Mouse (Mus musculus) spleen, postnatal 10 days (tissue): ENCODE results near the gene Trim7.
A peak's percentile ranks its signal among the peaks of the same experiment; 100 is the strongest.
"Not testable (repeated sequence)": the region's sequence is repeated elsewhere in the genome, so short reads cannot be mapped to it uniquely, and the experiment has no call there.

Source experiments
- DNase-seq, 2 experiments: peaks; one replicate each; pipeline ENCODE4 v3.0.0; 2021 to 2022; ENCODE audit warnings: low spot score in 2 of 2

Gene Trim7

DNA sequence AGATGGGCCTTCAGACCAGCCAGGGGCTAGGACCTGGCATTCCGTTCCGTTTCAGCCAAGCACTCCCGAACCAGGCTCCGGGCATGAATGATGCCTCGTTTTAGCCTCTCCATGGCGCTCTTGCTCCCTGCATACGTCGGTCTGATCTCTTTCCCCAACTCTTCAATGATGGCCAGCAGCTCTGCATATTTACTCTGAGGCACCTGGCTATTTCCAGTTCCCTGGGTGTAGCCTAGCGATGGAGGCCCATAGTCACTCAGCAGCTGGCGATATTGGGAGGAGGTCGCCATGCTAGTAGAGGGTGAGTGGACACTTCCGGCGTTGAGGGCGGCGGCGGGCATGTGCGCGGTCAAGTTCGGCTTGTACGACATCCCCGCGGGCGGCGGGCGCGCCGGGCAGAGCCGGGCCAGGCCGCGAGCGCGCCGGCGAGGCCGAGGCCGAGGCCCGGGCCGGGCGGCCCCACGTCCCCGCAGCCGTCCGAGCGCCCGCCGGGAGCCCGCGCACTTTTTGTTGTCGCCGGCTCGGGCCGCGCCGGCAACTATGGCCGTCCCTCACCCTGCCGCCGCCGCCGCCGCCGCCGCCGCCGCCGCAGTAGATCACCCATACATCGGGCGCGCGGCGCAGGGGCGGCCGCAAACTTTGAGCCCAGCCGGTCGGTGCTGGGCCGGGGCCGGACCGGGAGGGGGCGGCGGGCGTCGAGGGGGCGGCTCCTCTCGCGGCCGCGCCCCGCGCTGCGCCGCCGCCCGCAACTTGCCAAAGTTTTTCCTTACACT, at the start of gene Trim7, which contains the start of gene Gm12184:
Trim7 (plus strand) TSS at position 162 of the 773 bp plus-strand sequence.
Gm12184 (minus strand) TSS at position 677 of the 773 bp plus-strand sequence.
- peak in 1 of 2 experiments; percentile 37 for DNase-seq

GRCm38 (mm10) chr11:48776664-48777063, 49.3 kb upstream of the Trim7 start:
- DNase-seq, result peak in 1 of 2 experiments; percentile 55

- DNase-seq, result no peak
Measured at GRCm38 (mm10) chr11:48777303-48777702, 48.6 kb upstream of the Trim7 start.

- DNase-seq, result peak in 1 of 2 experiments; percentile 59
Measured at GRCm38 (mm10) chr11:48779450-48779849, 46.5 kb upstream of the Trim7 start.

GRCm38 (mm10) chr11:48782243-48782642, 43.7 kb upstream of the Trim7 start:
- DNase-seq, result no peak

DNA sequence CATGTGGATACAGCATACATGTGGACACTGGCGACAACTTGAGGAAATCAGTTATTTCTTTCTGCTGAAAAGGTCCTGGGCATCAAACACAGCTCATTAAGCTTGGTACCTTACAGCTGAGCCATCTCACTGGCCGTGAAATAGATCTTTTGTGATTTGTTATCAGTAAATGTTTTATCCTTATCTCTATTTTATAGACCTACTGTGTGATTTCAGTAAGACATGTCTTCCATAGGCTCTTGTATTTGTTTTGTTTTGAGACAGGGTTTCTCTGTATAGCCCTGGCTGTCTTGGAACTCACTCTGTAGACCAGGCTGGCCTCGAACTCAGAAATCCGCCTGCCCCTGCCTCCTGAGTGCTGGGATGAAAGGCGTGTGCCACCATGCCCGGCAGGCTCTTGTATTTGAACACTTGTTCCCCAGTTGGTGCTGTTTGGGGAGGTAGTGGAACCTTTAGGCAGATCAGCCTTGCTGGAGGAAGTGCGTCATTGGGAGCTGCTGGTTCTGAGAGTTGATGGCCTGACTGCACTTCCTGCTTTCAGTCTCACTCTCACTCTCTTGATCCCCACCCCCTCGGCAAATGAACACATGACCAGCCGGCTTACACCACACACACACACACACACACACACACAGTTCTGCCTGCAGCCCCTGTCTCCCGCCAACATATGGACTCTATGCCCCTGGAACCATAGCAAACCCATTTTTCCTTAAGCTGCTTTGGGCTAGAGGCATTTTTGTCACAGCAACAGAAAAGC, 38.3 kb upstream of the Trim7 start:
- DNase-seq, result peak in 1 of 2 experiments; percentile 78

DNA sequence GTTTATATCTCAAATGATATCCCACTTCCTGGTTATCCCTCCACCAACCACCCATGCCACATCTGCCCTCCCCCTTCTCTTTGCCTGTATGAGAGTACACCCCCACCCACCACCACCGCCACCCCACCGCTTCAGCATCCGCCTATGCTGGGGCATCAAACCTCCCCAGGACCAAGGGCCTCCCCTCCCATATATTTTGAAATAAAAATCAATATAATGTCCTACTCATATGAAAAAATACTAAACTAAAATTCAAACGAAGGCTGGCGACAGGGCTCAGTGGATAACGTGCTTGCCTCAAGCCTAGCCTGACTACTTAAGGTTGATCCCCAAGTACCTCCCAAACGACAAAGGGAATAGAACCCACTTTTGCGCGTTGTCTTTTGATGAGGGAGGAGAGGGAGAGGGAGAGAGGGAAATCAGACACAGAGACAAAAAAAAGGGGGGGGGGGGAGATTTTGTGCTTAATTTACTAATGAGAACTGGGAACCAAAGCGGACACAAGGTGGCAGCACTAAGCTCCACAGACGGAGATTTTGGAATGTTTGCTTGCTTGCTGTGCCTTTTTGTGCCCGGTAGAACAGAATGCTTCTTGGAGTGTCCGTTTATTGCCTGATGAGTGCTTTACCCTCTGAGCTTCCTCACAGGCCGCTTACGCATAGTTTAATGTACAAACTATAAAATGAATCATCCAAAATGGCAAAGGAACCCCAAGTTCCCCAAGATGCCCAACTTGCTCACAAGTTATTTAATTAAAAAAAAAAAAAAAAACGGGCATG, 37.4 kb upstream of the Trim7 start:
- DNase-seq, result peak; percentile 58 to 85

DNA sequence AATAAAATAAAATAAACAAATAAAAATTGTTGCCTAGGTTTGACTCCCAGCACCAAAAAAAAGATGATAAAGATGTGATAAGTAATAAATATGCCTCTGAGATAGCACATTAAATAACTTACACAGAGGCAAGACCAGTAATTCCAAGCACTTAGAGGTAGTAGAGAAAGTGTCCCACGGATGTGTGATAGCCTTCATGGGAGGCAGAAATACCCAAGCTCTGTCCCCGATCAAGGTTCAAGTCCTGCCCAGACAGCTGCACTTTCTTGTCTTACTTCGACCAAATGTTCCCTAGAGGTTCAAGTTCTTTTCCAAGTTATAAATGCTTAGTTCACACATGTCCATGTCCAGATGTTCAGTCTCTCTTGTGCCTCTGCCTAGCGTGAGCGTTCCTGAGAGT, 36.7 kb upstream of the Trim7 start:
- DNase-seq, result no peak

- DNase-seq, result peak; percentile 79 to 91
Measured at GRCm38 (mm10) chr11:48789973-48790823, 35.7 kb upstream of the Trim7 start.

DNA sequence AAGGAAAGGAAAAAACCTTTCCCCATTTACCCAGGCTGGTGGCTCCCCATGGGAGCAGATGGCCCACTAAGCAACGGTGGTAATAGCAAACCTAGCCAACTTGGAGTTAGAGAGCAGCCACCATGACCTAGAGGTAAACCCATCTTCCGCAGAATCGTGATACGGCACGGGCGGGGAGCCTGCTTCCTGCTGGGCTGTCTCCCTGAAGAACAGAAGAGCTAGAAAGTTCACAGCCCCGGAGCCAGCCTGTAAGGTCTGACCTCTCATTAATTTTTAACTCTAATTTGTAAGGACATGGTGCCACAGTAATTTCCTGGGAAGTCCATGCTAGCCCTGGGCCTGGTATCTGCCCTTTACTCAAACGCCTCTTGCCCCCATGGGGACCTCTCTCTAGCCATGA, 35.0 kb upstream of the Trim7 start:
- no peak for DNase-seq

DNA sequence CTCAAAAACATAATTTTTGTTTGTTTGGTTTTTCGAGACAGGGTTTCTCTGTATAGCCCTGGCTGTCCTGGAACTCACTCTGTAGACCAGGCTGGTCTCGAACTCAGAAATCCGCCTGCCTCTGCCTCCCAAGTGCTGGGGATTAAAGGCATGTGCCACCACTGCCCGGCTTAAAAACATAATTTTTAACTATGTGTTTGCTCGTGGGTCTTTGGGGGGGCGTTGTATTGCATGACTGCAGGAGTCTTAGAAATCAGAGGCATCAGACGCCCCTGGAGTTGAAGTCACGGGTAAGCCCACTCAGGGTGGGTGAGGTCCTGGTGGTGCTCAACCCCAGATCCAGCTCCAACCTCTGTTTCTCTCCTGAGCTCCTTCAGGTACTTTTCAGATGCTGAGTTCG, 34.0 kb upstream of the Trim7 start:
- not testable (repeated sequence) for DNase-seq

GRCm38 (mm10) chr11:48793184-48793583, 32.8 kb upstream of the Trim7 start:
- DNase-seq, result no peak

DNA sequence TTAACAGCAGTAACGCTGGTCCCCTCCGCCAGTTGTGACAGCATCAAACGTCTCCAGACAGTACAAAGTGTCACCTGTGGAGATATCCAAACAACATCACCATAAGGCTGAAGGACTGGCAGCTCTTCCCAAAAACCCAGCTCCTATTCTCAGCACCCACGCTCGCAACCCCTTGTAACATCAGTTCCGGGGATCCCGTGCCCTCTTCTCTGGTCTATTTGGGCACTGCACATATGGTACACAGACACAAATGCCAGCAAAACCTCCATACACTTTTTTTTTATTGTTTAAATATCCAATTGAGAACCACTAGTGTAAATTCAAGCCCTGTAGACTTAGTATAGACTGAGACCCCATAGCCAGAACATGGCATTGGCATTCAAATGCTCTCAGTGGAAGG, 30.7 kb upstream of the Trim7 start:
- peak in 1 of 2 experiments; percentile 67 for DNase-seq

DNA sequence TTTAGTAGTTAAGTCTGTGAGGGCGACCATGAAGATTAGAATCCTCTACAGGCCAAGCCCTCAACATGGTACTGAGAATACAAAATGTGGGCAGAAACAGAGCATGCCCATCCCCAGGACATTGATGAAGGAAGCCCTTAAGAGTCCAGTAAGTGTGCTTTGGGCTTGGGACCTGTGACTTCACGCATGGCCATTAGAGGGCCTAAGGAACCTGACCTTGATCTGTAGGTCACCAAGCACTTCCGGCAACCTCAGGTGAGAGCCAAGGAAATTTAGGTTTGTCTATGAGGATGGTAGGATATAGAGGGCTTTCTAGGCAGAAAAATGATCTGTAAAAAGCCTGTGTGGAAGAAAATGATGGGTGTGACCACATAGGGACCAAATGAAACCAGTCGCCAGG, 29.6 kb upstream of the Trim7 start:
- DNase-seq, result no peak

- DNase-seq, result no peak
Measured at GRCm38 (mm10) chr11:48797287-48797686, 28.7 kb upstream of the Trim7 start.

DNA sequence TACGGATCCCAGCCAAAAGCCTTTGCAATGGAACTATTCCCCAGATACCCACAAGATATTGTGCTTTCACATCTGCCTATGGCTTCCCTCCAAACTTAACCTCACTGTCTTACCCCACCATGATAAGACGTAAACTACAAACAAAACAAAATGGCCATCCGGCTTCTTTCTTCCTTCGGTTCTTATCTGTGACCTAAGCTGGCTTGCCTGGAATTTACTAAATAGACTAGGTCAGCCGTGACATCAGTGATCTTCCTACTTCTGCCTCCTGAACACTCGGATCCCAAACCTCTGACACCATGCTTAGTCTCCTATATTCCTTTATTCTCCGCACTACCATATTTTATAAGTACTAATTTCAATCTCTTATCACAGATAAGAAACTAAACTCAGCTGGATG, 27.6 kb upstream of the Trim7 start:
- DNase-seq, result no peak

DNA sequence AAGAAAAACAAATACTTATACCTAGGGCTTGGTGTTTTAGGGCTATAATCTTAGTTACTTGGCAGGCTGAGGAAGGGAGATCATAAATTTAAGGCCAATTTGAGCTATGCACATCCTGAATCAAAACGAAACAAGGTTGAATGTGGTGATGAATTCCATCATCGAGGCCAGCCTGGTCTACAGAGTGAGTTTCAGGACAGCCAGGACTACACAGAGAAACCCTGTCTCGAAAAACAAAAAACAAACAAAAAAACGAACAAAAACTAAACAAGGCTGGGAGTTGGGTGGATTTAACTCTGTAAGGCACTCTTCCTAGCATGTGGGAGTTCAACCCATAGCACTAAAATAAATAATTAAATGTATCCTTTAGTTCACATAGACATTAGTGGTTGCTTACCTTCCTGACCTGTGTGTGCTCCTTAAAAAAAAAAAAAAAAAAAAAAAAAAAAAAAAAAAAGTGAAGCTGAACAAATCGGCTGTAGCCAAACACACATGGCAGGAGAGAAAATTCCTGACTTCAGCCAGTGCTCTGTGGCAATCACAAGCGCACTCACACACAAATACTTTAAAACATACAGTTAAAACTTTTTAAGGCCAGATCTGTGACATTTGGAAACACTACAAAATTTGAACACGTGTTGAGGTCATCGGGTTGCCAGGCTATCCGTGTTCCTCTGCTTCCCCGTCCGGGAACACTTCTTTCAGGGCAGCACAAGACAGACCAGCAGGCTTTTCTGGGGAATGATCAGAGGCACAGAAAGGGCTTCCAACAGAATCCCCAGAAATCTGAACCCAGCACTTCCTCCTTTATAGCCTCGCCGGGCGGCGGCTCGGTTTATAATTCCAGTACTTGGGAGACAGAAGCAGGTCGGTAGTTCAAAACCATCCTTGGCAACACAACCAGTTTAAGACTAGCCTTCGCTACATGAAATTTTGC, 26.7 kb upstream of the Trim7 start:
- no peak for DNase-seq

GRCm38 (mm10) chr11:48799921-48800701, 25.8 kb upstream of the Trim7 start, which contains the start of gene Rack1:
Gene Rack1 (plus strand): TSS chr11:48800332.
- peak; percentile 84 to 89 for DNase-seq
